Mouse (Mus musculus) mature B cell (primary cell): Measurements from ENCODE around the gene Samm50.
"Not testable (repeated sequence)": the region's sequence is repeated elsewhere in the genome, so short reads cannot be mapped to it uniquely, and the experiment has no call there.

Source experiments
- in situ Hi-C: fragments of 300-500 bp; cut with MboI; formaldehyde crosslinking; loops from 2 replicates; pipeline ENCODE4 v1.14.3; 2019

Samm50 gene

DNA sequence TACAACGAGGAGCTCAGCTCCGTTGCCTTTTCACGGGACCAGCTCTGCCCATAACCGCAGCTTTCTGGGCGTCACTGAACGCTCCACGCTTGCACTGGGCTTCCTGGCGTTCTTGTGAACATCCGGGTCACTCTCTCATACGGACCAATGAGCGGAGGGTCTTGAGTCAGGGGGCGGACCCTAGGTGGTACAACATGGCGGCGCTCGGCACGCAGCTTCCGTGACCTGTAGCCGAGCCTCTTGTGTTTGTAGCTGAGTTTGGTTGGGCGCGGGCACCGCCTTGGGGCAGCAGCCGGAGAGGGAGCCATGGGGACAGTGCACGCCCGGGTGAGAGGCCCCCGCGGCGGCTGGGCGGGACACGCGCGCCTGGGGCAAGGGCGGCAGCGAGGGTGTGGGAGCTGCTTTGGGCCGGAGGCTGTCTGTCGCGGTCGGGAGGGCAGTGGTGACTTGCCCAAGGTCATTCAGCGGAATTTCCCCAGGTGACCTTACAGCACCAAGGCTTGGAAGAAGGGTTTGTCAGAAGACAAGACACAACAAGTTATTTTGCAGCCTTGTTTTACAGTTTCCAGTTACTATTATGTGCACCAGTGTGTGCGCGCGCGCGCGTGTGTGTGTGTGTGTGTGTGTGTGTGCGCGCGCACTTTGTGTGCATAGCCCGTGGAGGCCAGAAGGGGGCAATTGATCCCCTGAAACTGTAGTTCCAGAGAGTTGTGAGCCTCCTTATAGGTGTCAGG is at the start of gene Samm50:
TSS of gene Samm50 (plus strand) at position 184 of the 734 bp plus-strand sequence.
- in situ Hi-C loops: no loop called here

DNA sequence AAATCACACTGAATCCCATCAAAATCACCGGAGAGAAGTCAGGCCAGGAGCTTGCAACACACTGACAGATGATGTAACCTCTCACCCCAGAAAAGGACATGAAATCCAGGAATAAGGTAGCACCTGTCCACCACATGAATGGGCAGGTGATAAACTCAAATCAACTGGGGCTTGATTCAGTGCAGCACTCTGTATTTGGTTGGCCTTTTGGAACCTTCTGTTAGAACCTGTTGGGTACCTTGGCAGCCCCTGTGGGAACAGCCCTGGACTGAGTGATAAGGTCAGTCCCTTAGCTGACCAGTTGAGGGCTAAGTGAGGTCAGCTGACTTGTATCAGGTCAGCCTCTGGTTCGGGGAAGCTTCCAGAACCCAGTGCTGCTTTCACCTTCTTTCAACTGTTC is 35.9 kb upstream of the Samm50 start:
- in situ Hi-C loops: no loop called here

DNA sequence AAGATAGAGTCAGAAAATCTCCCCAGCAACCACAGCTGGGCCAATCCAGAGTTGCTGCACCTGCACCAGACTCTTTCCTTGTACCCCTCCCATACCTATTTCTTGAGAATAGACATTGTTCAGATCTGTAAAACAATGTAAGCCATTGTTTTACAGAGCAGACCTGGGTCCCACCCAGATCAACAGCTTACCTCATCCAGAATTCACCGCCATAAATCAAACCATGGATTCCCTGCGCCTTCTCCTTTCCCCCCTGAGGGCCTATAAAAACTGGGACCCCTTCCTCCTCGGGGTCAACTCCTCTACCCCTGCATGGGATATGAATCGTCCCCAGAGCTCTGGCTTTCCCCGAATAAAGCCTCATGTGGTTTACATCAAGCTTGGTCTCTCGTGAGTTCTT is 34.5 kb upstream of the Samm50 start:
- in situ Hi-C loops: not testable (repeated sequence)

GRCm38 (mm10) chr15:84161871-84162270 is 30.2 kb upstream of the Samm50 start:
- in situ Hi-C loops: no loop called here

DNA sequence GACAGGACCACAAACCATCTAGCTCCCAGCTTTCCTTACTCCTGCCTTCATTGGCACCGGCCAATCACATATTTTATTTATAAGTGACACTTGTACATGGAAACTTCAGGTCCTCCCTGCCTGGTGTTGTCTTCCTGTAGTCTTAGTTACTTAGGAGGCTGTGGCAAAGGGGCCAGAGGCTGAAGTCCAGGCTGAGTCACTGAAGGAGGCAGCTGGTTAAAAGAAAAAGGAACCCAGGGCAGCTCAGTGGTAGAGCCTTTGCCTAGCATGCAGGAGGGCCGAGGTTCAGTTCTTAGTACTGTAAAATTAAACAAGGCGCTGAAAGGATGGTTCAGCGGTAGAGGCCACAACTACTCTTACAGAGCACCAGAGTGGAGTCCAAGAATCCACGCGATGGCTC is 25.2 kb upstream of the Samm50 start:
- in situ Hi-C loops: no loop called here

GRCm38 (mm10) chr15:84167600-84167999 is 24.4 kb upstream of the Samm50 start, which contains the start of gene Pnpla3:
Gene Pnpla3 (plus strand): TSS chr15:84167837.
- in situ Hi-C loops: no loop called here

DNA sequence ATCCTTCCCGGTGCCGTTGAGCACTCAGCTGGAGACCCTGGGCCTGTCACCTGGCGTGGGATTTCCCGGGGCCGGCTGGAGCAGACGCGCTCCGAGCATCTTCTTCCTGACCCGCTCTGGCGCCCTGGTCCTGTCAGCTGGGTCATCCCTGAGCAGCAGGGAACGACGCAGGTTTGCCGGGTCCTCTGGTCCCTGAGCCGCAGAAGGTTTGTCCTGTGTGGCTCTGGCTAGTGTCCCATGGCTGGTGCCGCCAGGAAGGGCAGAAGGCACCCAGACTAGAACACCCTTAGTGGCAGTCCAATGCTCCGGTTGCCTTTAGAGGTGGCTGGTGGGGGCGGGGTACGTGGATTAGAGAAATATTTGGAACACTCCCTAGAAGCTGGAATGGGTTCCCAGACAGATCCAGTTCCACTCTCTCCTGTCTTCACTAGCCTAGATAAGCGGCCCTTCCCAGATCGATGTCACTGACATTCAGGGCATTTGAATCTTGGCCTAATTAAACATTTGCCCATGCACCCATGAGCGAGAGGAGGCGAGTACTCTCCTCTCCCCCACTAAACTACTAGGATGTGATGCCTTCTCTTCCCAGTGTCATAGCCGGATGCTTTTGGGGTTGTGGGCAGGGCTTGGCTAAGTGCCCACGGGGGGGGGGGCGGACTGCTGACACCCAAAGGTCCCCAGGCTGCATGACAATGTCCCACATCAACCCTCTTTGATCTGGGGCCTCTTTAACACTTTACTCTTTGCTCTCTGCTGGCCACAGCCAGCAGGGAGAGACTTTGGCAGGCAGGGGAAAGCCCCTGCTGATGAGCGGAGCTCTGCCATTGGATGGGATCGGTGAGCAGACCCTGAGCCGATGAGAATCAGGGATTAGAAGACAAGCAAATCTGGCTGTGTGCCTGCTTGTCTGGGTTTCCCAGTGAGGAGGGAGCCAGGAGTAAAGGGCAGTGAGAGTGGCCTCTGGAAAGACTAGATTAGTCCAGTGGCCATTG is 23.6 kb upstream of the Samm50 start:
- in situ Hi-C loops: no loop called here

DNA sequence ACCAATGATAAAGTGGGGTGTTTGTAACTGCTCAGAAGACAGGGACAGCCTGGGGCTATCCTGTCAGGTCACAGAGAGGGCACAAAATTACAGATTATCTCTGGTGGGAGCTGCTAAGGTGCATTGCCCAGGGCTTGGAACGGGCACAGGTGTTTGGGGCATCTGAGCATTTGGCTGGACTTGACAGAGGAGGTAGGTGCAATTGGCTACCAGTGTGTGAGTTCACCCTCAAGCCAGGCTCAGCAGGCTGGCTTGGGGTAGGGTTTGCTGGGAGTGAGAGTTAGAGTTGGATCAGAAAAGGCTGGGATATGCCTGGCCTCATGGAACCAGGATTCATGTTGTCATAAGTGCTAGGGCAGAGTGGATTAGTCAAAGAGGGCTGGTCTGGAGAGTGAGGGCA is 22.5 kb upstream of the Samm50 start:
- in situ Hi-C loops: no loop called here

GRCm38 (mm10) chr15:84171166-84171565 is 20.9 kb upstream of the Samm50 start:
- in situ Hi-C loops: no loop called here

GRCm38 (mm10) chr15:84178733-84179132 is 13.3 kb upstream of the Samm50 start:
- in situ Hi-C loops: no loop called here

- in situ Hi-C loops: no loop called here
Observed at GRCm38 (mm10) chr15:84182000-84182399, 10.0 kb upstream of the Samm50 start.

- in situ Hi-C loops: no loop called here
Observed at GRCm38 (mm10) chr15:84183967-84184366, 8.1 kb upstream of the Samm50 start.

DNA sequence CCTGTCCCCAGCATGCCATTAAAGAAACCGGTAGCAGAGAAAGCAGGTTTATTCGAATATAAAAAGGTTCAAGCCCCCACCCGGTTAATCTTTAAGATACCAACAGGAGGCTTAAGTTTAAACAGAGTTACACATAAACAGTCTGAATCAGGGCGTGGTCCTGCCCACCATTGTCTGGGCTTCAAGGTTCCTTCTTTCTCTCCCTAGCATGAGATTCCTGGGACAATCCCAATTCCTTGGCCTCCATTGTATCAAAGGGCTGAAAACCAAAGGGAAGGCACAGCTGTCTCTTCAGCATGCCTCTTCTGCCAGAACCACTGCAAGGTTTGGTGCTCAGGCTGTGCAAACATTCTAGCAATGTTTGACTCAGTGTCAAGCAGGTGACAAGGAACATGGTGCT is 5.8 kb upstream of the Samm50 start:
- in situ Hi-C loops: no loop called here

- in situ Hi-C loops: no loop called here
Observed at GRCm38 (mm10) chr15:84188887-84189530, 3.0 kb upstream of the Samm50 start.

GRCm38 (mm10) chr15:84189881-84190280 is 2.2 kb upstream of the Samm50 start:
- in situ Hi-C loops: no loop called here

DNA sequence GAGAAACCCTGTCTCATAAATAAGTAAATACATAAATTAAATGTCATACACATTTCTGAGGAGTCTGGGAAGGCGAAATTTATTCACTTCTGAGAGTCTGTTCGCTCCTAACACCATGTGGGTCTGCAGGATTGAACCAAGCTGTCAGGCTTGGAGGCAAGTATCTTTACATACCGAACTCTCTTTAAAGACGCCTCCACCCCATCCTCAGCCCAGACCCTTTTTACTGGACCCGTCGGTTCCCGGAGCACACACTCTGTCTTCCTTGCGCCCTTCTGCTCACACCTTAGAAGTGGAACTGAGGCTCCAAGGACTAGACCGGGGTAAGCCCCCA is 350 bp upstream of the Samm50 start:
- in situ Hi-C loops: no loop called here

DNA sequence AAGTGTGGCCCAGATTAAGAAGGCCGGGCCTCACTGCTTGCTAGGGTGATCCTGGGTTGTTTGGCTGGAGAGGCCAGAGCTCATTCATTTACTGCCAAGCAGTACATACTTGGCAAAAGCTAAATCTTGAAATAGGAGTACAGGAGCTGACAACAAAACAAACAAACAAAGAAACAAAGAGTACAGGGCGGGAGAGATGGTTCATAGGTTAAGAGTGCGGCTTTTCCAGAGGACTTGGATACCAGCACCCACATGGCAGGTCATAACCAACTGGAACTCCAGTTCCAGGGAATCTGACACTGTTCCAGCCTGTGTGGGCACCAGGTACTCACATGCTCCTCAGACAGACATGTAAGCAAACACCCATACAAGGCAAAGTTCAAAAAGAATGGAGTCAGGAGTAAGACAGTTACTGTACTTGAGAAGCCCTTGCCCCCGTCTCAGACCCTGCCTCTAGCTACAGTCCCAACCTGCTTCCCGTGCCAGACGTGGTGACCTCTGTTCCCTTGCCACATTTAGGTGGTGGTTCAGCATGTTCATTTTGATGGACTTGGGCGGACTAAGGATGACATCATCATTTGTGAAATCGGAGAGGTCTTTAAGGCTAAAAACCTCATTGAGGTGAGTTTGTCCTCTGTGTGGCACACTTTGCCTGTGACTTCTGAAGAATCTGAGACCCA is 4.6 kb downstream of the Samm50 start:
- in situ Hi-C loops: no loop called here

GRCm38 (mm10) chr15:84207327-84207726 is 15.3 kb downstream of the Samm50 start:
- in situ Hi-C loops: no loop called here

DNA sequence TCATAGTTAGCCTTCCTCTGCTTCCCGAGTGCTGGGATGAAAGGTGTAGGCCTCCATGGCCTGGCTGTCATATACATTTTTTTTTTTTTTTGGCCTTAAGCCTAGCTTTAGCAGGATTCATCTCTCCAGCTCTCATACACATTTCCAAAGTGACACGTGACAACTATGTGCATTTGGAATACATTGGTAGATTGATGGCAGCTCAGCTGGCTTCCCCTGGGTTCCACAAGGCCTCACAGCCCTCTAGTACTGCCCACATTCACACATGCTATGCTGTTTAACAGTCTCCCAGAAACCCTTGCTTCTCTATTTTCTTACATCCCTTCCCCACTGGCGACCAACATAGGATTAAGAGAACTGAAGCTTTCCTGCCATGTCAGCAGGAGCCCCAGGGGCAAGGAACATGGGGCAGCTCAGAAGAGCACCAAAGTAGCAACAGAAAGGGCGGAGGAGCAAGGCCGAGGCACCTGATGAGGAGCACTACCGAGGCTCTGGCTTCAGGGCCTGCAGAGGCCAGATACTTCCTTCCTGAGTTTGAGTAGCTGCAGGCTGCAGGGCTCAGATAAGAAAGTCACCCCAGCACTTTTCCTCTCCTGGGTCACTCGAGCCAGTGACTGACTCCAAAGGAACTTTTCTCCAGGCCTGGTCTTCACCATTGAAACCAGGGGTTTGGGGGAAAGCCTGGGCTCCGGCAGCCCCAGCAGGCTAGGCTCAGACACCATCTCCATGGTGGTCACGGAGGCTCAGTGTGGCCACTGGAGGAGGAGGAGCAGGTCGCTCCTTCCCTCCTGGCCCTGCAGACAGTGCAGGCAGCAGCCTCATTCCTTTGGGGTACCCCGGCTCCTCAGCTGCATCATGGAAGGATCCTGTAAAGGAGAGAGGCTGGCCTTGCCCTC is 17.7 kb downstream of the Samm50 start:
- in situ Hi-C loops: no loop called here

- in situ Hi-C loops: no loop called here
Observed at GRCm38 (mm10) chr15:84210461-84210860, 18.4 kb downstream of the Samm50 start.

DNA sequence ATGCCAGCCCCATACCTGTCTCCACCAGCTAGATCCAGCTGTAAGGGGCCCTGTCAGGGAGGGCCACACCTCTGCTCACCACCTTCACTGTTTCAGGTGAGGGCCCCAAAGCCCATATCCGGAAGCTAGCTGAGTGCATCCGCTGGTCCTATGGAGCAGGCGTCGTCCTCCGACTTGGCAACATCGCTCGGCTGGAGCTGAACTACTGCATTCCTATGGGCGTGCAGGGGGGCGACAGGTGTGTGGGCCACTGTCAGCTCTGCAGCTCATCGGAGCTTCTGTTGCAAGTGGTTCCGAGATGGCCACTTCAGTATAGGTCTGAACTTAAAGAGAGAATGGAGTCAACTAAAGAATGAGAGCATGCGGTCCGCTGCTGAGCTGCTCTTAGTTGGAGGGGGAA is 18.9 kb downstream of the Samm50 start:
- in situ Hi-C loops: no loop called here
